Mouse (Mus musculus): ENCODE results near the gene Defb30. TPM values are rescaled to one million over a fixed set of nuclear protein-coding genes. Genes with fewer than 3 reads are reported as not detected.

Gene Defb30
- not detected for polyA plus RNA-seq (2017; shearing (Covaris generic))

GRCm38 (mm10) chr14:63049910-63050370 lies at the start of gene Defb30:
Gene Defb30, minus strand, starts transcription at chr14:63049960.
- ATAC-seq = no peak

GRCm38 (mm10) chr14:63067708-63068107 lies 17.9 kb upstream of the Defb30 start:
- no peak for ATAC-seq

- ATAC-seq = peak; percentile 62
Measured at GRCm38 (mm10) chr14:63066630-63067310, 17.0 kb upstream of the Defb30 start.

GRCm38 (mm10) chr14:63065391-63065790 lies 15.6 kb upstream of the Defb30 start:
- ATAC-seq = no peak

- no peak for ATAC-seq
Measured at GRCm38 (mm10) chr14:63062184-63062583, 12.4 kb upstream of the Defb30 start.

GRCm38 (mm10) chr14:63060361-63060760 lies 10.6 kb upstream of the Defb30 start:
- no peak for ATAC-seq

- ATAC-seq = no peak
Measured at GRCm38 (mm10) chr14:63054729-63055128, 5.0 kb upstream of the Defb30 start.

GRCm38 (mm10) chr14:63050769-63051168 lies 1.0 kb upstream of the Defb30 start:
- peak; percentile 51 for ATAC-seq

GRCm38 (mm10) chr14:63046691-63047090 lies 3.1 kb downstream of the Defb30 start, which contains the start of gene Defb42:
Gene Defb42, plus strand, starts transcription at chr14:63046991.
- no peak for ATAC-seq

GRCm38 (mm10) chr14:63020524-63021156 lies 29.1 kb downstream of the Defb30 start:
- no peak for ATAC-seq

- ATAC-seq = no peak
Measured at GRCm38 (mm10) chr14:63014667-63015066, 35.1 kb downstream of the Defb30 start.

- ATAC-seq = no peak
Measured at GRCm38 (mm10) chr14:63013082-63013481, 36.7 kb downstream of the Defb30 start.

GRCm38 (mm10) chr14:63011471-63011870 lies 38.3 kb downstream of the Defb30 start, which contains the start of gene Defb43:
Gene Defb43, plus strand, starts transcription at chr14:63011771.
- no peak for ATAC-seq

GRCm38 (mm10) chr14:63002588-63002987 lies 47.2 kb downstream of the Defb30 start:
- ATAC-seq = no peak

- no peak for ATAC-seq
Measured at GRCm38 (mm10) chr14:62998977-62999376, 50.8 kb downstream of the Defb30 start.

- ATAC-seq = no peak
Measured at GRCm38 (mm10) chr14:62997777-62998176, 52.0 kb downstream of the Defb30 start, which contains the start of gene Defb47. Gene Defb47, plus strand, starts transcription at chr14:62998077.

- no peak for ATAC-seq
Measured at GRCm38 (mm10) chr14:62991849-62992510, 57.8 kb downstream of the Defb30 start.

GRCm38 (mm10) chr14:62991271-62991670 lies 58.5 kb downstream of the Defb30 start:
- ATAC-seq = no peak

GRCm38 (mm10) chr14:62984410-62984809 lies 65.3 kb downstream of the Defb30 start, which contains the start of gene Defb48:
Gene Defb48, minus strand, starts transcription at chr14:62984510.
- no peak for ATAC-seq

Data from CD4-positive, CD25-positive, alpha-beta regulatory T cell, adult 4 months (primary cell).